Mouse (Mus musculus) forebrain, embryonic 10.5 days (tissue): ENCODE data around the gene Ikzf1. TPM values are rescaled to one million over a fixed set of nuclear protein-coding genes. Genes with fewer than 3 reads are reported as not detected.

Experiments used
- DNase-seq: peaks from one replicate; pipeline ENCODE4 v3.0.0-alpha.2; 2017; ENCODE audit warnings: low spot score; ENCODE audit errors: extremely low spot score
- H3K27ac ChIP-seq: fragments of 300-500 bp; sonication (generic); 2 replicates; pipeline ENCODE4 v1.5.1; 2016; ENCODE audit warnings: mild to moderate bottlenecking
- H3K27me3 ChIP-seq: fragments of 300-500 bp; sonication (generic); 2 replicates; pipeline ENCODE4 v1.6.1; 2016; ENCODE audit warnings: mild to moderate bottlenecking; ENCODE audit not compliant: poor library complexity, severe bottlenecking
- H3K36me3 ChIP-seq: fragments of 300-500 bp; sonication (generic); replicated peaks from 2 replicates; pipeline ENCODE4 v1.6.1; 2016; ENCODE audit warnings: mild to moderate bottlenecking, moderate library complexity
- H3K4me1 ChIP-seq: fragments of 300-500 bp; sonication (generic); 2 replicates; pipeline ENCODE4 v1.6.1; 2016
- H3K4me3 ChIP-seq: fragments of 300-500 bp; sonication (generic); 2 replicates; pipeline ENCODE4 v1.5.1; 2016; ENCODE audit warnings: mild to moderate bottlenecking, moderate library complexity
- H3K9me3 ChIP-seq: fragments of 300-500 bp; sonication (generic); 2 replicates; pipeline ENCODE4 v1.6.1; 2016; ENCODE audit warnings: mild to moderate bottlenecking, moderate library complexity
- WGBS: fragments of 180-500 bp; shearing (Covaris S2); methylation state at CpG from one replicate; pipeline ENCODE4 v1.1.7; 2016; 5-methylcytosine and 5-hydroxymethylcytosine counted together
- polyA plus RNA-seq: library from polyadenylated mRNA; unstranded; fragments of >200 nt; fragmentation: Nextera tagmentation; extraction: Ambion mirVana; gene quantifications from 2 replicates; pipeline ENCODE4 v1.2.1, GENCODE M21; 2016

Gene Ikzf1
- polyA plus RNA-seq, 1 experiment from 2014 or later, result 4.2 TPM

DNA sequence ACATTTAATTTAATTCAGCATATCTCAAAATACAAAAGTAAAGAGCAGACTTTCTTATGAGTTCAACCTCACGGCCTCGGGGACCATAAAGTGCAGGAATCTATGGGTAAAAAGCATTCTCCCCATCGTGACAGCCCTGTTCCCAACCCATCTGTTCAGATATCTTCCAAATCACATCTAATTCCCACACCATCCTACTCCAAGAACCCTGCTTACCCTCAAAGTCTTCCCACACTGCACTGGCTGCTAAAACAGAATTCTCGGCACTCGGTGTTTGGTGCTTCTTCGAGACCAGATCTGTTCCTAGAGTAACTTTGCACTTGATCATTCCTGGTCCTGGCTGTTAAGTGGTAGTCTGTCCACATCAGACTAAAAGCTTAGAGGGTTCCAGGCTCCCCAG lies 93.5 kb downstream of the Ikzf1 start:
- H3K36me3 ChIP-seq, result no peaks in the 10 kb centered on the region
- H3K27me3 ChIP-seq, result no peaks in the 10 kb centered on the region
- 94% methylated on average over 6 of the region's 6 CpGs for WGBS
- no peak for DNase-seq
- no peak overlapping the region for H3K4me3 ChIP-seq
- H3K27ac ChIP-seq, result no peak overlapping the region
- H3K9me3 ChIP-seq, result no peaks in the 10 kb centered on the region
- no peaks in the 10 kb centered on the region for H3K4me1 ChIP-seq

DNA sequence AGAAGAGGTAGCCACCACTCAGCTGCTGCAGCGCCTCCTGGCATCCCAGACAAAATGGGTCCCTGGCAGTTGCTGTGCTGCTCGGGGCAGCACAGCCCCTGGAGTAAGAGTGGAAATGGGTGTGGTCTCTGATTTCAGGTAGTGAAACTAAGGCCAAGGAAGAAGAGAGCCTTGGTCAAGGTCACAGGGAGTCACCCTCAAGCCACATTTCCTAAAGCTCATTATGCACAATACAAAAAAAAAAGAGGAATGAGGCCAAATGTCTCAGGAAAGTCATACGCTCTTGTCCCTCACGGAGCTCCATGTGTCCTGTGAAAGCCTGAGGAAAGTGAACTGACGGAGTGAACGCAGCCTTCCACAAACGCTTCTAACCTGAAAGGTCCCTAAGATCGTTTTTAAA lies 96.9 kb downstream of the Ikzf1 start:
- H3K4me1 ChIP-seq, result no peaks in the 10 kb centered on the region
- no peak overlapping the region for H3K4me3 ChIP-seq
- H3K27ac ChIP-seq, result no peak overlapping the region
- H3K27me3 ChIP-seq, result no peaks in the 10 kb centered on the region
- no peaks in the 10 kb centered on the region for H3K9me3 ChIP-seq
- no peaks in the 10 kb centered on the region for H3K36me3 ChIP-seq
- DNase-seq, result no peak
- 87% methylated on average over 8 of the region's 8 CpGs for WGBS

DNA sequence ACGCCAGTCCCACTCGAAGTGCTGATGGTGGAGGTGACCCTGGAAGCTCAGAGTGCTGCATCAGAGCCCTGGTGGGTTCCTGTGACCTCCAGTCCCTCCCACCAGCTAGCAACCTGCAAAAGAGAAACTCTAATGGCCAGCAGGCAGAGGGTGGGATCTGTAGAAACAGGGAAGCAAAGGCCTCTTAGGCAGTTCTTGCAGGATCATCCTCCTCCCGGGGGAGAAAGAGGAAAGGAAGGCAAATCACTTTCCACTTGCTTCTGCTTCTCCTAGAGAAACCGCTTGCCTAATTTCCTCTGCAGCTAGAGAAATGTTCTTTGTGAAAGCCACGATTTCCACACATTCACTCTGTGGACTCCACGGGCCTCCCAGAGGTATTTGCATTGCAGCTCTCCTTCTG lies 100.7 kb downstream of the Ikzf1 start:
- Histone ChIP-seq H3K9me3 (no peaks in the 10 kb centered on the region), H3K27ac (no peak overlapping the region), H3K36me3 (no peaks in the 10 kb centered on the region), H3K4me1 (no peaks in the 10 kb centered on the region), H3K4me3 (no peak overlapping the region), H3K27me3 (no peaks in the 10 kb centered on the region)
- 78% methylated on average over 6 of the region's 6 CpGs for WGBS
- DNase-seq, result no peak

DNA sequence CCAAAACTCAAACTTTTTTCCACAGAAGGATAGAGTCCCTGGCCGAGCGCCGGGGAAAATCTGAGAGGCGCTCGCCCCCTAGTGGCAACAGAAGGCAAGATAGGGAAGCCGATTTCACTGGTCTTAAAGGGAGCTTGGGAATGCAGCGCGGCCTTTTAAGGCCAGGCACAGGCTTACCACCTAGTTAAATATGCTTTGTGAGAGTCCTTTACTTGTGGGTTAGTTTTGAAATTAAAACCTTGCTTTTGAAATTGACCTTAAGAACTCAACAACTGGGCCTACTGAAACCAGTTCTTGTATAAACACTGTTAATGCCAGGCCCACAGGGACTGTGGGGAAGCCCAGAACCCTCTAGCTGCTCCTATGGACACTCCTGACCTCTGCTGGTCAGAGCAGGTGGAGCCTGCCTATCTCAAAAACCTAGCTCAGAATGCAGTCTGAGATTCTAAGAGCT lies 103.7 kb downstream of the Ikzf1 start:
- H3K4me3 ChIP-seq, result peak overlapping the region; percentile 26

DNA sequence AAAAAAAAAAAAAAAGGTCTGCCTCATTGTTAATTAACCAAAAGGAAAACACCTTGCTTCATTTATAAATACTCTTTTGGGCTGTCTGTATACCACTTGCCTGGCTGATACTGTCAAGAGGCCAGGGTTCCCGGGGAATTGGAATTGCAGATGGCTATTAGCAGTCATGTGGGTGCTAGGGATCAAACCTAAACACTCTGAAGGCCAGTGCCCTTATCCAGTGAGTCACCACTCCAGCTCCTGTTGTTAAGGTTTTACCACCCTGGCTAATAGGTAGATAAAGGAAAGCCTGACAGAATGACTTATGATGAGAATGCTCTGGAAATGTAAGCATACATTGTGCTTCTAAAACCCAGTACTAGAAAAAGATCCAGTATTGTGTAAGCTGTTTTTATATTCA lies 109.8 kb downstream of the Ikzf1 start:
- Histone ChIP-seq H3K36me3 (peaks cover 37% of the 10 kb centered on the region), H3K4me1 (no peaks in the 10 kb centered on the region), H3K27ac (no peak overlapping the region), H3K4me3 (no peak overlapping the region), H3K9me3 (no peaks in the 10 kb centered on the region), H3K27me3 (no peaks in the 10 kb centered on the region)
- WGBS, result 96% methylated on average over 1 of the region's 1 CpGs
- DNase-seq, result no peak

More for the DNA sequence above, 103.7 kb downstream of the Ikzf1 start:
- DNase-seq, result peak; percentile 82
- H3K27ac ChIP-seq, result no peak overlapping the region
- H3K36me3 ChIP-seq, result no peaks in the 10 kb centered on the region
- H3K4me1 ChIP-seq, result no peaks in the 10 kb centered on the region
- no peaks in the 10 kb centered on the region for H3K9me3 ChIP-seq
- WGBS, result under 1% methylated on average over 8 of the region's 8 CpGs
- no peaks in the 10 kb centered on the region for H3K27me3 ChIP-seq

DNA sequence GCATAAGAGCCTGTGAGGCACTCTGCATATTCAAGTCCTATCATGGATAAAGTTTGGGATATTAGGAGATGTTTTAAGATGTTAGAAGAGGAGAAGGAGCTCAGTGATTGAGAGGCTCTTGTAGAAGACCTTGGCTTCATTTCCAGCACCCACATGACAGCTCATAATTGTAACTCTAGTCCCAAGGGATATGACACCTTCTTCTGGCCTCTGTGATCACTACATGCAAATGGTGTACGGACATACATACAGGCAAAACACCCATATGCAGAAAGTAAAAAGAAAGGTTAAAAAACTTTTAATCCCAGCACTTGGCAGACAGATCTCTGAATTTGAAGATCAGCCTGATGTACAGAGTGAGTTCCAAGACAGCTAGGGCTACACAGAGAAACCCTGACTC lies 113.9 kb downstream of the Ikzf1 start:
- 98% methylated on average over 1 of the region's 1 CpGs for WGBS
- no peaks in the 10 kb centered on the region for H3K9me3 ChIP-seq
- DNase-seq, result no peak
- no peak overlapping the region for H3K4me3 ChIP-seq
- H3K27ac ChIP-seq, result no peak overlapping the region
- H3K27me3 ChIP-seq, result no peaks in the 10 kb centered on the region
- H3K4me1 ChIP-seq, result no peaks in the 10 kb centered on the region
- peaks cover 78% of the 10 kb centered on the region for H3K36me3 ChIP-seq

DNA sequence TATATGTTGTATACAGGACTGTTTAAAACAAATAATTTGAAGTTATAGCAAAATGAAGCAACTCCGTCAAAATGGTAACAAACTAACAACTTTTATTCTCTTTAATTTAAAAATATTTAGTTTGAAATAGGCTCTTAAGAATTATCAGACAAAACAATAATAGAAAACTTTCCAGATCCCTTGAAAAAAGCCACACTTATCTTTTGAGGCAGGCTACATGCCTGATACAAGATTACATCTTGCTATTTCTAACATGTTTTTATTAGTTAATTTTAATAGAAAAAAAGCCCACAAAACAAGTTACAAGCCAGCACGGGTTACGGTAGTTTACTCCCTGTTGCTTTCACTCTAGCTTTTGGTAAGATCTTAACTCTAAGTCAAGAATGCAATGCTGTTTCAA lies 115.5 kb downstream of the Ikzf1 start:
- Histone ChIP-seq H3K4me1 (no peaks in the 10 kb centered on the region), H3K9me3 (no peaks in the 10 kb centered on the region), H3K36me3 (peaks cover 94% of the 10 kb centered on the region), H3K27me3 (no peaks in the 10 kb centered on the region), H3K4me3 (no peak overlapping the region), H3K27ac (no peak overlapping the region)
- WGBS, result 97% methylated on average over 3 of the region's 3 CpGs
- DNase-seq, result no peak

- Histone ChIP-seq H3K9me3 (no peaks in the 10 kb centered on the region), H3K36me3 (peaks cover 98% of the 10 kb centered on the region), H3K4me1 (no peaks in the 10 kb centered on the region), H3K4me3 (no peak overlapping the region), H3K27me3 (no peaks in the 10 kb centered on the region), H3K27ac (no peak overlapping the region)
- 95% methylated on average over 9 of the region's 9 CpGs for WGBS
- DNase-seq, result no peak
These were observed 116.3 kb downstream of the Ikzf1 start for GRCm38 (mm10) chr11:11801067-11801466.

DNA sequence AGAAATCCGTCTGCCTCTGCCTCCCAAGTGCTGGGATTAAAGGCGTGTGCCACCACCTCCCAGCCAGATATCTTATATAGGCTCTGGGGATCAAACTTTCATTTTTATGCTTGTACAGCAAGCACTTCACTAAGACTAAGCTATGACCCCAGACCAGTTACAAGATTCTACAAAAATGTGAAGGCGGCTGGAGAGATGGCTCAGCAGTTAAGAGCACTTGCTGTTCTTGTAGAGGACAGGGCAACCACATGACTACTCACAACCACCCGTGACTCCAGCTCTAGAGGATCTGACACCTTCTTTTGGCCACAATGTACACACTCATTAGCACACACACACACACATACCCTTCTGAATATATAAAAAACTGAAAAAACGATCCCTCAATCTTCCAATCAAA lies 119.6 kb downstream of the Ikzf1 start:
- no peaks in the 10 kb centered on the region for H3K9me3 ChIP-seq
- H3K27me3 ChIP-seq, result no peaks in the 10 kb centered on the region
- H3K36me3 ChIP-seq, result peaks cover 76% of the 10 kb centered on the region
- peaks cover 23% of the 10 kb centered on the region for H3K4me1 ChIP-seq
- no peak overlapping the region for H3K27ac ChIP-seq
- DNase-seq, result no peak
- H3K4me3 ChIP-seq, result no peak overlapping the region
- 93% methylated on average over 5 of the region's 5 CpGs for WGBS

- Histone ChIP-seq H3K27ac (no peak overlapping the region), H3K9me3 (no peaks in the 10 kb centered on the region), H3K4me3 (no peak overlapping the region), H3K27me3 (no peaks in the 10 kb centered on the region), H3K4me1 (peaks cover 38% of the 10 kb centered on the region), H3K36me3 (peaks cover 60% of the 10 kb centered on the region)
- WGBS, result 93% methylated on average over 4 of the region's 4 CpGs
- no peak for DNase-seq
These were observed 121.1 kb downstream of the Ikzf1 start for GRCm38 (mm10) chr11:11805951-11806350.

DNA sequence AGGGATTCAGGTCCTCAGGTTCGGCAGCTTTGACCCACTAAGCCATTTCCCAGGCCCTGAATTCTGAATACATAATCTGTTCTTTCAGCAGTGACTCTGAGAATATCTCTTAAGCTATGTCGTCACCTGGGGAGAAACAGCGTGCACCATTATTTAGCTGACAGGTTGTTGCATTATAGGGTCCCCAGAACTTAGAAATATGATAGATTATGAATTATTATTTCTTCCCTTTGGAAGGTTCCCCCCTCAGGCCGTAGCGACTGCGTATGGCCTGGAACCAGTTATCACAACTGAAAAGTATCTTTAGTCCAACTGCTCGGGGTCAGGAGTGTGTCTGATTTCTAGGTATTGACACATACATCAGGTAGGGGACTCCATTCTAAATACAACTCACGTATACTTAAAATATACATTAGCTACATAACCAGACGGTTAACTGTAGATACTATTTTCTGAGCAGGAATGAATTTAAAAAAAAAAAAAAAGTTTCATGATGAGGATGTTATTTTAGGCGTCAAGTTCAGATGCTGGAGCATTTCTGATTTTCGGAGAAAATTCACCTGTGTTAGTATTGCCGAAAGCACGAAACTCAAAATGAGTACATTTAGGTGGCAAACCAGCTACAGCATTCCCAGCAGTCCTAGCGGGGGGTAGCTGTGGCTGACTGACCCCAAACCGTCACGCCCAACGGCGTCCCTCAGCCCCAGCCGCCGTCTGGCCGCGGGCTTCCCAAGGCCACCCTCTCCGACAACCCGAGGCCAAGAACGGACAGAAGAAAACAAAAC lies 123.4 kb downstream of the Ikzf1 start:
- Histone ChIP-seq H3K4me3 (peak overlapping the region; percentile 74), H3K9me3 (no peaks in the 10 kb centered on the region), H3K36me3 (peaks cover 37% of the 10 kb centered on the region), H3K27me3 (no peaks in the 10 kb centered on the region), H3K27ac (peak overlapping the region; percentile 100), H3K4me1 (peaks cover 52% of the 10 kb centered on the region)
- no peak for DNase-seq
- 15% methylated on average over 25 of the region's 25 CpGs for WGBS

GRCm38 (mm10) chr11:11808820-11809403 lies 124.1 kb downstream of the Ikzf1 start, which contains the start of gene Fignl1:
Gene Fignl1, minus strand, starts transcription at chr11:11808962.
- Histone ChIP-seq H3K4me3 (peak within 1 kb of the TSS; percentile 74), H3K4me1 (peaks cover 52% of the 10 kb centered on the region), H3K27ac (peak within 1 kb of the TSS; percentile 100), H3K27me3 (no peaks in the 10 kb centered on the region), H3K9me3 (no peaks in the 10 kb centered on the region), H3K36me3 (peaks cover 31% of the 10 kb centered on the region)
- under 1% methylated on average over 53 of the region's 53 CpGs for WGBS
- DNase-seq, result peak; percentile 97

- Histone ChIP-seq H3K27me3 (no peaks in the 10 kb centered on the region), H3K4me1 (peaks cover 52% of the 10 kb centered on the region), H3K27ac (peak overlapping the region; percentile 100), H3K4me3 (peak overlapping the region; percentile 74), H3K9me3 (no peaks in the 10 kb centered on the region), H3K36me3 (peaks cover 24% of the 10 kb centered on the region)
- under 1% methylated on average over 11 of the region's 11 CpGs for WGBS
- peak; percentile 78 for DNase-seq
These were observed 124.8 kb downstream of the Ikzf1 start for GRCm38 (mm10) chr11:11809404-11810175.
